Mouse (Mus musculus) hindbrain, embryonic 16.5 days (tissue): Measurements from ENCODE around the gene Olfml3. TPM values are rescaled to one million over a fixed set of nuclear protein-coding genes. Genes with fewer than 3 reads are reported as not detected.
A peak's percentile ranks its signal among the peaks of the same experiment; 100 is the strongest.

Source experiments
- ATAC-seq: fragments of 200-750 bp; cut with Nextera tagmentation; 2 replicates; pipeline ENCODE4 v1.8.0; 2017; ENCODE audit warnings: moderate TSS enrichment, moderate library complexity
- H3K27ac ChIP-seq: fragments of 300-500 bp; sonication (generic); 2 replicates; pipeline ENCODE4 v1.5.1; 2014; ENCODE audit warnings: low read depth, mild to moderate bottlenecking, control low read depth, low read length, moderate library complexity
- H3K27me3 ChIP-seq: fragments of 300-500 bp; sonication (generic); replicated peaks from 2 replicates; pipeline ENCODE4 v1.6.1; 2014; ENCODE audit warnings: low read length; ENCODE audit not compliant: control insufficient read depth, insufficient read depth
- H3K36me3 ChIP-seq: fragments of 300-500 bp; sonication (generic); 2 replicates; pipeline ENCODE4 v1.6.1; 2014; ENCODE audit warnings: mild to moderate bottlenecking, low read length, moderate library complexity, mixed read lengths; ENCODE audit not compliant: control insufficient read depth, insufficient read depth
- H3K4me1 ChIP-seq: fragments of 300-500 bp; sonication (generic); 2 replicates; pipeline ENCODE4 v1.6.1; 2014; ENCODE audit warnings: low read depth, low read length; ENCODE audit not compliant: control insufficient read depth, insufficient read depth
- H3K4me2 ChIP-seq: fragments of 300-500 bp; sonication (generic); 2 replicates; pipeline ENCODE4 v1.6.1; 2014; ENCODE audit warnings: mild to moderate bottlenecking, low read length, control low read depth, moderate library complexity
- H3K4me3 ChIP-seq: fragments of 300-500 bp; sonication (generic); 2 replicates; pipeline ENCODE4 v1.5.1; 2014; ENCODE audit warnings: mild to moderate bottlenecking, low read length, control low read depth, moderate library complexity
- H3K9ac ChIP-seq: fragments of 300-500 bp; sonication (generic); 2 replicates; pipeline ENCODE4 v1.6.1; 2014; ENCODE audit warnings: low read depth, mild to moderate bottlenecking, control low read depth, low read length, moderate library complexity
- H3K9me3 ChIP-seq: fragments of 300-500 bp; sonication (generic); 2 replicates; pipeline ENCODE4 v1.6.1; 2014; ENCODE audit warnings: mild to moderate bottlenecking, low read length, moderate library complexity; ENCODE audit not compliant: control insufficient read depth
- WGBS: fragments of 180-500 bp; shearing (Covaris S2); extraction: QIAGEN DNeasy Blood & Tissue Kit; methylation state at CpG from one replicate; pipeline ENCODE4 v1.1.7; 2014; 5-methylcytosine and 5-hydroxymethylcytosine counted together
- polyA plus RNA-seq: library from polyadenylated mRNA; unstranded; fragments of >200 nt; fragmentation: Nextera tagmentation; extraction: Ambion mirVana; gene quantifications from 2 replicates; pipeline ENCODE4 v1.2.1, GENCODE M21; 2015

The Olfml3 gene
- polyA plus RNA-seq, 1 experiment from 2014 or later, result 10.0 TPM

DNA sequence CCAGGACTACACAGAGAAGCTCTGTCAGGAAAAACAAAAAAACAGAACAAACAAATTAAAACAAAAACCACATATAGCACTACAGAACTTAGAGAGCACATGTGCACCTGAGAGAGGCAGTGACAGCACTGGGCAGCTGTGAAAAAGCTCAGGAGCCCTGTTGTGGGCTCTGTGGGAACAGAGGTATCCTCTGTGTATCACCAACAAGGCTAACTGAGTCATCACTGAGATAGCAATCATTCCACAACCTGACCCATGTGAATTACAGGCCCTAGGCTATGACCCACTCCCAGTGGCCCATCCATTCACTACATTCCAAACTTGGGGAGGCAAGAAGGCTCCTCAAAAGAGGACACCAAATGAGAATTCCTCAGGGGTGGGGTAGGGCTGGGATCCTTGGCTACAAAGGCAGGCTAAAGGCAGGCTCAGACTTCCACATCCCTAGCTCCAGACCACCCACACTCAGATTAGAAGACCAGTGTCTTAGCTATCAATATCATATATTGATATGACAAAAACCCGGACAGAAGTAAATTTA, 41.3 kb downstream of the Olfml3 start:
- H3K9me3 ChIP-seq, result no peaks in the 10 kb centered on the region
- H3K4me1 ChIP-seq, result no peaks in the 10 kb centered on the region
- no peaks in the 10 kb centered on the region for H3K27me3 ChIP-seq
- no peak for ATAC-seq
- no peak overlapping the region for H3K9ac ChIP-seq
- WGBS, result 84% methylated on average over 1 of the region's 1 CpGs
- H3K4me2 ChIP-seq, result no peak overlapping the region
- H3K4me3 ChIP-seq, result no peak overlapping the region
- H3K36me3 ChIP-seq, result no peaks in the 10 kb centered on the region
- no peak overlapping the region for H3K27ac ChIP-seq

DNA sequence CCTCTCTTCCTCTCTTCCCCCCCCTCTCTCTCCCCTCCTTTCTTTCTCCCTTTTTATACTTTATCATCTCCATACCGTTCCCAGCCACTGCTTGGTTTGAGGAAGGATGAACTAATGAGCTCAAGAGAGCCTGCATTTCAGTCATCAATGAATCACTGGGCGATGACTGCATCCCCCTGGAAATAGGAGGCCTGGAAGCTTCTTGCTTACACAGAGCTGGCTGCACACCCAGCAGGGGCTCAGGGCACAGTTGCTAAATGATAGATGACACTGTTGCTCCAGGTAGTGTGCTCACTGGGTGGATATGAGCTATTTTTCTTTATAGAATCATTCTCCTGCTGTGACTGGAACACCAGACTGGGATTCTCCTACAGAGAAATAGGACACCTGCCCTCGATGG, 42.2 kb downstream of the Olfml3 start:
- Histone ChIP-seq H3K4me2 (no peak overlapping the region), H3K9ac (no peak overlapping the region), H3K36me3 (no peaks in the 10 kb centered on the region), H3K27ac (no peak overlapping the region), H3K27me3 (no peaks in the 10 kb centered on the region), H3K4me3 (no peak overlapping the region), H3K9me3 (no peaks in the 10 kb centered on the region), H3K4me1 (no peaks in the 10 kb centered on the region)
- WGBS, result 45% methylated on average over 3 of the region's 3 CpGs
- no peak for ATAC-seq

DNA sequence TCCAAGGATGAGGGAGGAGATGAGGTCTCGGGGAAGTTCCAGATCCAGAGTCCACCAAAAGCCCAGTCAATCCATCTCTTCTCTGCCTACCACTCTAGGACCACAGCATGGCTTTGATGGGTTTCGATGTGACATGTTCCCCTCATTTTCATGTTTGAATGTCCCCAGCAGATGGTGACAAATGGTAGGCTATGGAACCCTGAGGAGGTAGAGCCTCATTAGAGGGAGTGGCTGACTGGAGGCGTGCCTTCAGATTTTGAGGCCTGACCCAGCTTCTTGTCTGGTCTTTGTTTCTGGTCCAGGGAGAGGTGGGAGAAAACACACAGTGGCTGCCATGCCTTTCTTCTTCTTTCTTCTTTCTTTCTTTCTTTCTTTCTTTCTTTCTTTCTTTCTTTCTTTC, 47.3 kb downstream of the Olfml3 start:
- ATAC-seq, result no peak
- WGBS, result 74% methylated on average over 3 of the region's 3 CpGs
- Histone ChIP-seq H3K4me3 (no peak overlapping the region), H3K27ac (no peak overlapping the region), H3K4me1 (no peaks in the 10 kb centered on the region), H3K9ac (no peak overlapping the region), H3K9me3 (no peaks in the 10 kb centered on the region), H3K27me3 (no peaks in the 10 kb centered on the region), H3K4me2 (no peak overlapping the region), H3K36me3 (no peaks in the 10 kb centered on the region)

DNA sequence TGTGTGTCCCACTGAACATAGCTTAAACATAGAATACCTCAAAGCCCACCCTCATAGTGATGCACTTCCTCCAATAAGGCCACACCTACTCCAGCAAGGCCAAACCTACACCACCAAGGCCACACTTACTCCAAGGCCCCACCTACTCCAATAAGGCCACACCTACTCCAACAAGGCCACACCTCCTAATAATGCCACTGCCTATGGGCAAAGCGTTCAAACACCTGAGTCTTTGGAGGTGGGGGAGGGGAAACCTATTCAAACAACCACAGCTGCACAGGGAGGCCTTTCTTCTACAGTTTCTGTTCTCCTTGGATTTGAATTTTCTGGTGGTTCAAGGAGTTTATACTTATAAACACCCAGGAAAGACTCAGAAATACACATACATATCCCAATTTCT, 48.8 kb downstream of the Olfml3 start:
- Histone ChIP-seq H3K27me3 (no peaks in the 10 kb centered on the region), H3K4me3 (no peak overlapping the region), H3K4me2 (no peak overlapping the region), H3K9me3 (no peaks in the 10 kb centered on the region), H3K4me1 (no peaks in the 10 kb centered on the region), H3K27ac (no peak overlapping the region), H3K9ac (no peak overlapping the region), H3K36me3 (no peaks in the 10 kb centered on the region)
- 82% methylated on average over 1 of the region's 1 CpGs for WGBS
- ATAC-seq, result no peak

DNA sequence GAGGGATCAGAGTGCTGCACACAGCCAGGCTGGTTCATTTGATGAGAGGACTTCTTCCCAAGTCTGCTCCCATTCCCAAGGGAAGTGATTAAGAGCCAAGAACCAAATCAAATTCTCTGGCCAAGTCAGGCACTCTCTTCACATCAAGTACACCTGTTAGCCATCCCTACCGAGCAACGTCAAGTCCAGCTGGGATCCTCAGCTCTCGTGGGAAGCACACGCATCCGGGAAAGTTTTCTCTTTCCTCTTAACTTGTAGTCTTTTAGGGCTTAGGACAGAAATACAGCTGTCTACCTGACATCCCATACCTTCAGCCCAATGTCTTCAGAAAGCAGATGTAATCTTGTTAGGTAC, 53.9 kb downstream of the Olfml3 start:
- WGBS, result 48% methylated on average over 5 of the region's 5 CpGs
- ATAC-seq, result no peak
- peaks cover 8% of the 10 kb centered on the region for H3K4me1 ChIP-seq
- H3K27ac ChIP-seq, result no peak overlapping the region
- H3K9me3 ChIP-seq, result no peaks in the 10 kb centered on the region
- H3K36me3 ChIP-seq, result no peaks in the 10 kb centered on the region
- H3K4me3 ChIP-seq, result no peak overlapping the region
- H3K4me2 ChIP-seq, result no peak overlapping the region
- no peaks in the 10 kb centered on the region for H3K27me3 ChIP-seq
- H3K9ac ChIP-seq, result no peak overlapping the region

DNA sequence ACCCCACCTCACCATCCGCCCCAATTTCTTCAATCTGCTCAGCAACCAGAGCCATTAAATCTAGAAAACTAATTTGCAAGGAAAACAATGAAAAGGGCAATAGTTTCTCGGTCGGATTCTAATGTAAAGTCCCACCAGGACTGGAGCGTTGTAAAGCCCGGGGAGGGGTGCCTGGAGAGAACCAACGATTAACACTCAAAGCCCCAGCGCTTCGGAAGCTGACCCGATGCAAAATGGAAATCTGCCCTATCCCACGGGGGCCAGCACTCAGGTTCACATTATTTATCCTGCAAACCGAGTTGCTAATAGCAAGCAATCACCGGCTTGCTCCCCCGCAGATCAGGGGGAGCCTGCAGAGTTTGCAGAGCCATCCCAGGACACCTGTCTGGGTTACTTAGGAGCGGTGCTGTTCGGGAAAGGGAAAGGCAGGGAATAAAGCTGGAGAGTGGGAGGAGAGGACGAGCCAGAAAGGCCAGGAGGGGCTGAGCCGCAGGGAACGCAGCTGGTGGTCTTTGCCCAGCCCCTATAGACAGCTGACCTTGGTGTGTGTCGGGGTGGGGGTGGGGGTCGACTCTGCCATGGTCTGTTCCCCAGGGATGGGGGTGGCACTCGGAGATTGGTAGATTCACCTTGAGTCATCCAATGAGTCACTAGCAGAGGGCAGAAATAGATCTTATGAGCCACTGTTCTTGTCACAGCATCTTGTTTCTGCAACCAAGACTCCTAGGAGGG, 54.4 kb downstream of the Olfml3 start:
- 3% methylated on average over 21 of the region's 21 CpGs for WGBS
- Histone ChIP-seq H3K36me3 (no peaks in the 10 kb centered on the region), H3K9ac (peak overlapping the region; percentile 43; the same call in 1 of the 2 replicates), H3K4me3 (0 out of 2 replicates have a peak overlapping the region, but pooled peaks have one; percentile 8), H3K27me3 (no peaks in the 10 kb centered on the region), H3K4me1 (peaks cover 8% of the 10 kb centered on the region), H3K4me2 (peak overlapping the region; percentile 49), H3K27ac (no peak overlapping the region), H3K9me3 (no peaks in the 10 kb centered on the region)
- peak; percentile 67 for ATAC-seq

DNA sequence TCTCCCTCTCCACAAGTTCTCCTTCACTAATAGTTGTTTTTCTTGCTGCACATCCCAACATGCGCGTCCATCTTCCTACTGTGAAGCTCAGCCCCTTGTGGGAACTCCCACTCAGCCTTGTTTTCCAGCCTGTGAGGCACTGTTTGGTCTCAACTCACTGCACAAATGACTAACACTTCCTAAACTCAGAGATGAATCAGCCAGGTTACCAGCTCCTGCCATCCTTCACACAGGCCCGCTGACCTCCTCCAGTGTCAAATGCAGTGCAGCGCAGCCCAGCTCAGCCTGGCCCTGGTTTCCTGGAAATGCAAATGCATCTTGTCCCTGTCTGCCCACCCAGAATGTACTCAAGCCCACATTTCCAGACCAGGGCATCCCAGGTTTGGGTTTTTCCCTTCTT, 55.3 kb downstream of the Olfml3 start:
- Histone ChIP-seq H3K4me1 (peaks cover 8% of the 10 kb centered on the region), H3K9me3 (no peaks in the 10 kb centered on the region), H3K27me3 (no peaks in the 10 kb centered on the region), H3K4me3 (no peak overlapping the region), H3K27ac (no peak overlapping the region), H3K36me3 (no peaks in the 10 kb centered on the region), H3K4me2 (no peak overlapping the region), H3K9ac (no peak overlapping the region)
- 52% methylated on average over 4 of the region's 4 CpGs for WGBS
- ATAC-seq, result no peak

DNA sequence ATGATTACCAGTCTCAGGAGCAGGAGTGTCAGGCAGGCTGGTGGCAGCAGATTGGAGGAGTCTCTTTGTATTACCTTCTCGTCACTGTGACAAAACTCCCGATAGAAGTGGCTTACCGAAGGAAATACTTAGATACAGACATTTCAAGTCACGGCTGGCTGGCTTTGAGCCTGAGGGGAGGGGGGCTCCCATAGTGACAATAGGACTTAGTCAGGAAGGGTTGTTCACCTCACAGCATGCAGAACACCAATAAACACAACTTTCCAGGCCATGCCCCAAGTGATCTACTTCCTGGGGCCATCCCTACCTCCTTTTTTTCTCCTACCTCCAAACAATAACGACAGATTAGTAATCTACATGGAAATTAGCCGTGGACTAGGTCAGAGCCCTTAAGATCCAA, 59.0 kb downstream of the Olfml3 start:
- ATAC-seq, result no peak
- 20% methylated on average over 6 of the region's 6 CpGs for WGBS
- Histone ChIP-seq H3K36me3 (no peaks in the 10 kb centered on the region), H3K27ac (no peak overlapping the region), H3K9ac (no peak overlapping the region), H3K4me2 (no peak overlapping the region), H3K4me3 (no peak overlapping the region), H3K27me3 (no peaks in the 10 kb centered on the region), H3K4me1 (peaks cover 8% of the 10 kb centered on the region), H3K9me3 (no peaks in the 10 kb centered on the region)

DNA sequence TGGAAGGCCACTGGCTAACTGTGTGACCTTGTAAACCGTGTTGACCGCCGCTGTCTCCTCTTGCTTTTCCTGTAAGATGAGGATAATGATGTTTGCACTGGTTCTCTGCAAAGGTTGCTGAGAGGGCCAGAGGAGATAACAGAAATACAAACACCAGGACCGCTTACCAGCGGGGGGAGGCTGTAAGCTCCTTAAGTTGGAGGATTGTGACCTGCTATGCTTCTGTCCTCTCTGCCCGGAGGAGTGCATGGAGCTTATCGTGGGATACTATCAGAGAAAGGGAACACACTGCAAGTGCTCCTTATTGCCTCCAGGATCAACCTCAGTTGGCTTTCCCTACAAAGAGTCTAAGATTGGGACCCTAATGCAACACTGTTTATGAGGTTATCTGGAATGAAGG, 65.1 kb downstream of the Olfml3 start:
- H3K9me3 ChIP-seq, result no peaks in the 10 kb centered on the region
- H3K4me3 ChIP-seq, result no peak overlapping the region
- no peak overlapping the region for H3K27ac ChIP-seq
- H3K27me3 ChIP-seq, result no peaks in the 10 kb centered on the region
- H3K9ac ChIP-seq, result no peak overlapping the region
- WGBS, result 66% methylated on average over 7 of the region's 7 CpGs
- no peaks in the 10 kb centered on the region for H3K4me1 ChIP-seq
- no peak for ATAC-seq
- no peaks in the 10 kb centered on the region for H3K36me3 ChIP-seq
- H3K4me2 ChIP-seq, result no peak overlapping the region
